Mouse (Mus musculus) effector memory CD4-positive, alpha-beta T cell, adult 7 months (primary cell): ENCODE measurements around the gene Pam16. TPM values are rescaled to one million over a fixed set of nuclear protein-coding genes. Genes with fewer than 3 reads are reported as not detected.

Source experiments
- polyA plus RNA-seq: library from polyadenylated mRNA; unstranded; fragments of 100-300 nt; shearing (Covaris generic); gene quantifications from one replicate; pipeline ENCODE4 v1.2.1, GENCODE M21; 2017

The Pam16 gene
- 7.0 TPM for polyA plus RNA-seq

GRCm38 (mm10) chr16:4624481-4625110 is at the start of gene Pam16:
Gene Pam16, minus strand, starts transcription at chr16:4624988.

DNA sequence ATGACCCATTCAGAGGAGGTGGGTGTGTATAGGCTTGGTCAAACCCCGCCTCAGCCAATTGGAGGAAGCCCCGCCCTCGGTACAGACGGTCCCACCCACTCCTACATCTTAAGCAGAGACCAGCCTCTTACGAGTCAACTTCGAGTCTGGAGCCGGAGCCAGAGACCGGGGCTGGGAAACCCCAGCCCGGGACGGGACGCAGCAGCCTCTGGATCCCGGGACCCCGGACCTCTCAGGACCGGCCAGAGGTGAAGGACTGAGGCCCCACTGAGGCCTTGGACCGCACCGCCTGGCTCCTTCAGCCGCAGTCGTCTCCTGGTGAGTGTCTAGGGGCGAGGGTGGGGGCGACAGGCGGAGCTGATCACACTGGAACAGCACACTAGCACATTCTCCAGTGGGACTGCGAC is 15.0 kb upstream of the Pam16 start, which contains the start of the genes Vasn and Dnaja3:
Gene Vasn (plus strand): TSS at position 111 of the 407 bp plus-strand sequence.
Gene Dnaja3 (plus strand): TSS at position 159 of the 407 bp plus-strand sequence.

DNA sequence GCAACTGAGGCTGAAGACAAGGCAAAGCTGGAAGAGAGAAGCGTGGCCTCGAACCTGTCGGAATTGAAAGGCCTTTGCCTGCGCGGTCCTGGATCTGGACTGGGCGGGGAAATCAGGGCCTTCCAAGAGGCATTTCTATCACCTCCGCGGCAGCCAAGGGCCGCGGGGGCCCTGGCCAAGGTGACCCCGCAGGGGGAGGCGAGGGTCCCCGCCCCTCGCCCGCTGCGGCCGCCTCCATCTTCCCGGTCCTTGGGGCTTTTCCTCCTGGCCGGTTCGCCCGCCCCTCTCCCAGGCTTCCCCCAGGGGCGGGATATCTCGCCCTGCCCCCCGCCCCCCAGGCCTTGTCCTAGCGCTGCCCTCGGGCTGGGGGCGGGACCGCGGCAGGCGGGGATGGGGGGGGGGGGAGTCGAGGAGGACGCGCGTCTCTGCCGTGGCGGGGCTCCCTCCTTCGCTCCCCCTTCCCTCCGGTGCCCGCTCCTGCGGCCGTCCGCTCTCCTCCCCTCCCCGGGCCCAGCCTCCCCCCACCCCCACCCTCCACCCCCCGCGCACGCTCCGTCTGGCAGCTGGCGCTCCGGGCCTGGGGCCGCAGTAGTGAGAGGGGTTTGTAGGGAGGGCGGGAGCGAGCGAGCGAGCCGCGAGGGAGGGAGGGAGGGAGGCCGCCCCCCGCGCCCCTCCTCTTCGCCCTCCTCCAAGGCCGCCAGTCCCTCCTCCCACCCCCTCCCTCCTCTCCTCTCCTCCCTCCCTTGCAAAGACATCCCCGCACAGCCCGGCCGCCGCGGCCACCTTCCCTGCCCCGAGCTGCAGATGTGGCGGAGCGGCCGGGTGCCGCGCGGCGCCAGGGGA is 30.6 kb downstream of the Pam16 start, which contains the start of gene Glis2:
Gene Glis2 (plus strand): TSS at position 743 of the 843 bp plus-strand sequence.

Other genes starting within 250 kb of the Pam16 start
- gene Adcy9, start 204.5 kb downstream of the Pam16 start, polyA plus RNA-seq = 0.13 TPM
- not detected for gene Srl, start 83.2 kb downstream of the Pam16 start, polyA plus RNA-seq
- 0.95 TPM for gene Tfap4, start 65.1 kb downstream of the Pam16 start, polyA plus RNA-seq
- 1.0 TPM for gene Glis2, start 30.3 kb downstream of the Pam16 start, polyA plus RNA-seq
- 0.87 TPM for gene Vasn, start 15.0 kb upstream of the Pam16 start, polyA plus RNA-seq
- gene Dnaja3, start 15.0 kb upstream of the Pam16 start, polyA plus RNA-seq = 38.2 TPM
- 125 TPM for gene Coro7, start 54.8 kb upstream of the Pam16 start, polyA plus RNA-seq
- 2.2 TPM for gene Nmral1, start 94.4 kb upstream of the Pam16 start, polyA plus RNA-seq
- gene Hmox2, start 101.4 kb upstream of the Pam16 start, polyA plus RNA-seq = 57.2 TPM
- gene Cdip1, start 165.3 kb upstream of the Pam16 start, polyA plus RNA-seq = 47.7 TPM
- 0.29 TPM for gene 4930562C15Rik, start 210.4 kb upstream of the Pam16 start, polyA plus RNA-seq